Mouse (Mus musculus) lung, postnatal 0 days (tissue): ENCODE measurements around the gene Mus81.

ENCODE experiments used
- CTCF ChIP-seq: IDR thresholded peaks from 2 replicates; pipeline ENCODE4 v1.5.1; 2016; ENCODE audit warnings: antibody characterized with exemption, mild to moderate bottlenecking
- EP300 ChIP-seq: IDR thresholded peaks from 2 replicates; pipeline ENCODE4 v1.6.1; 2016; ENCODE audit warnings: antibody characterized with exemption, mild to moderate bottlenecking, control low read depth

- TF ChIP-seq EP300 = no peak
- TF ChIP-seq CTCF = no peak
These were observed 54.3 kb downstream of the Mus81 start for GRCm38 (mm10) chr19:5433951-5434350.
